8 mouse cellular contexts compared by ENCODE assay signal in the genomic region with DNA sequence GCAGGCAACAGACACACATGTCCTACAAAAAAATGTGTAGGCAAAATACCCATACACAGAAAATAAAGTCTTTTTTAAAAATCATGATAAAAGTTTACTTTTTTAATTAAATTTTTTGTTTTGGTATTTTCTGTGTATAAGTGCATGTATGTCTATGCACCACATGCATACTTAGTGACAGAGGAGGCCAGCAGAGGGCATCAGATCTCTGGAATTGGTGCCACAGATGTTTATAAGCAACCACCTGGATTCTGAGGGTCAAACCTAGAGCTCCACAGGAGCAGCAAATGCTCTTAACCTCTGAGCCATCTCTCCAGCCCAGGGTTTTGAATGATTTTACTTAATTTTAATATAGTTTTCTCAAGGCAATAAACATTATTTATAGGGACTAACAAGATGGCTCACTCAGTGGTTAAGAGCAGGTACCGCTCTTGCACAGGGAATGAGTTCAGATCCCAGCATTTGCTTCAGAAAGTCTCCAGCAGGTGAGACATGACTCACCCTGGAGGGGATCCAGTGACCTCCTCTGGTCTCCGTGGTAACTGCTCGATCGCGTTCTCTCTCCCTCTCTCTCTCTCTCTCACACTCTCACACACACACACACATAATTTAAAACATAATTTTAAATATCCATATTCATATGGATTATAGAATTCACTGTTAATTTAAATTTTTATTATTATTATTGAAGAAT. TPM values are rescaled to one million over a fixed set of nuclear protein-coding genes. Genes with fewer than 3 reads are reported as not detected.
DNase-seq lines count a peak whose midpoint lies in the region; ATAC-seq lines count a peak whose summit lies in the region.

No protein-coding gene starts in this region.

- H3K4me3 ChIP-seq in midbrain, embryonic 10.5 days: no peak overlapping the region
- H3K4me3 ChIP-seq in midbrain, embryonic 15.5 days: no peak overlapping the region

- no peaks in the 10 kb centered on the region for H3K9me3 ChIP-seq in midbrain, embryonic 10.5 days (replicated peaks)
- H3K9me3 ChIP-seq in midbrain, embryonic 15.5 days: no peaks in the 10 kb centered on the region

- no peak overlapping the region for H3K27ac ChIP-seq in midbrain, embryonic 10.5 days (replicated peaks)
- H3K27ac ChIP-seq in midbrain, embryonic 15.5 days: no peak overlapping the region

- no peak for ATAC-seq in midbrain, embryonic 15.5 days (replicated peaks)

- H3K4me2 ChIP-seq in midbrain, embryonic 15.5 days: no peak overlapping the region

- DNase-seq in cerebellum, adult 18-20 months: peak; percentile 42 to 60
- DNase-seq in cerebellum, adult 11-12 months: no peak
- peak; percentile 30 for DNase-seq in midbrain, embryonic 10.5 days (ENCODE audit: low spot score)
- peak; percentile 32 for DNase-seq in forelimb bud, embryonic 11.5 days (ENCODE audit: low read depth, low spot score)
- DNase-seq in retina, postnatal 1 day: peak; percentile 50
- DNase-seq in frontal cortex, postnatal 14 days (ENCODE audit: low spot score in 2 of 2): no peak
- no peak for DNase-seq in layer of hippocampus, postnatal 25 days (ENCODE audit: extremely low spot score in 1 of 2, low spot score in 1 of 2)

- H3K4me1 ChIP-seq in midbrain, embryonic 10.5 days: no peaks in the 10 kb centered on the region
- H3K4me1 ChIP-seq in midbrain, embryonic 15.5 days: no peaks in the 10 kb centered on the region

- H3K27me3 ChIP-seq in midbrain, embryonic 10.5 days (ENCODE audit: low read depth, poor library complexity, severe bottlenecking): no peaks in the 10 kb centered on the region
- no peaks in the 10 kb centered on the region for H3K27me3 ChIP-seq in midbrain, embryonic 15.5 days (replicated peaks)

- WGBS in midbrain, embryonic 10.5 days: 78% methylated on average over 5 of the region's 5 CpGs
- 74% methylated on average over 5 of the region's 5 CpGs for WGBS in midbrain, embryonic 15.5 days

- no peak overlapping the region for H3K9ac ChIP-seq in midbrain, embryonic 15.5 days

- H3K36me3 ChIP-seq in midbrain, embryonic 10.5 days: no peaks in the 10 kb centered on the region
- 0 out of 2 replicates have a peak, but pooled peaks cover 2% of the 10 kb centered on the region for H3K36me3 ChIP-seq in midbrain, embryonic 15.5 days (replicated peaks)

RNA-seq across cellular contexts. Expression of gene Crebl2, which starts 18.4 kb away (rescaled TPM):
- polyA plus RNA-seq in midbrain, embryonic 10.5 days (2016; fragmentation: Nextera tagmentation; extraction: Ambion mirVana): 1.0 and 1.3 TPM in 2 replicates
- 4.6 and 5.6 TPM in 2 replicates for polyA plus RNA-seq in midbrain, embryonic 15.5 days (2015; fragmentation: Nextera tagmentation; extraction: Ambion mirVana)
- 10 to 100 TPM; 26.6 to 33.1 TPM for total RNA-seq in layer of hippocampus, postnatal 25 days (2021)

RNA-seq across cellular contexts. Expression of gene Gpr19, which starts 50.0 kb away (rescaled TPM):
- 32.3 and 37.7 TPM in 2 replicates for polyA plus RNA-seq in midbrain, embryonic 10.5 days (2016; fragmentation: Nextera tagmentation; extraction: Ambion mirVana)
- 40.1 and 44.0 TPM in 2 replicates for polyA plus RNA-seq in midbrain, embryonic 15.5 days (2015; fragmentation: Nextera tagmentation; extraction: Ambion mirVana)
- total RNA-seq in layer of hippocampus, postnatal 25 days (2021): 10 to 100 TPM; 25.2 to 28.3 TPM

RNA-seq across cellular contexts. Expression of gene Dusp16, which starts 55.9 kb away (rescaled TPM):
- 14.2 and 16.6 TPM in 2 replicates for polyA plus RNA-seq in midbrain, embryonic 10.5 days (2016; fragmentation: Nextera tagmentation; extraction: Ambion mirVana)
- 4.4 and 5.4 TPM in 2 replicates for polyA plus RNA-seq in midbrain, embryonic 15.5 days (2015; fragmentation: Nextera tagmentation; extraction: Ambion mirVana)
- 10 to 100 TPM in 1 of 2 experiments, 1 to 10 TPM in 1; 8.9 to 10.4 TPM for total RNA-seq in layer of hippocampus, postnatal 25 days (2021)

Comparison
In these comparisons a context has a peak if more than half of its experiments do, and no peak if none do; other contexts are left out.
1. DNase-seq: peak in cerebellum, adult 18-20 months (2 of 2), midbrain, embryonic 10.5 days (single experiment), forelimb bud, embryonic 11.5 days (single experiment) and retina, postnatal 1 day (single experiment); none in cerebellum, adult 11-12 months (single experiment), frontal cortex, postnatal 14 days (0 of 2) and layer of hippocampus, postnatal 25 days (0 of 2).